Mouse (Mus musculus) stomach, embryonic 16.5 days (tissue): ENCODE results near the gene 4930449I24Rik. TPM values are rescaled to one million over a fixed set of nuclear protein-coding genes. Genes with fewer than 3 reads are reported as not detected.
"Not testable (repeated sequence)": the region's sequence is repeated elsewhere in the genome, so short reads cannot be mapped to it uniquely, and the experiment has no call there.

Experiments
- ATAC-seq: fragments of 200-750 bp; cut with Nextera tagmentation; 2 replicates; pipeline ENCODE4 v1.8.0; 2017; ENCODE audit warnings: moderate number of reproducible peaks, moderate TSS enrichment; ENCODE audit not compliant: insufficient read depth, low FRiP score
- H3K27ac ChIP-seq: fragments of 300-500 bp; sonication (generic); 2 replicates; pipeline ENCODE4 v1.5.1; 2014; ENCODE audit warnings: low read length
- H3K27me3 ChIP-seq: fragments of 300-500 bp; sonication (generic); 2 replicates; pipeline ENCODE4 v1.6.1; 2014; ENCODE audit warnings: low read length, control low read depth, mixed read lengths; ENCODE audit not compliant: control insufficient read depth, insufficient read depth
- H3K36me3 ChIP-seq: fragments of 300-500 bp; sonication (generic); 2 replicates; pipeline ENCODE4 v1.6.1; 2014; ENCODE audit warnings: low read length; ENCODE audit not compliant: control insufficient read depth, insufficient read depth
- H3K4me1 ChIP-seq: fragments of 300-500 bp; sonication (generic); 2 replicates; pipeline ENCODE4 v1.6.1; 2014; ENCODE audit warnings: low read length, control low read depth, mixed read lengths; ENCODE audit not compliant: control insufficient read depth, insufficient read depth
- H3K4me2 ChIP-seq: fragments of 300-500 bp; sonication (generic); 2 replicates; pipeline ENCODE4 v1.6.1; 2014; ENCODE audit warnings: low read depth, low read length, mixed read lengths
- H3K4me3 ChIP-seq: fragments of 300-500 bp; sonication (generic); replicated peaks from 2 replicates; pipeline ENCODE4 v1.5.1; 2014; ENCODE audit warnings: mild to moderate bottlenecking, low read length
- H3K9ac ChIP-seq: fragments of 300-500 bp; sonication (generic); 2 replicates; pipeline ENCODE4 v1.6.1; 2014; ENCODE audit warnings: low read length
- H3K9me3 ChIP-seq: fragments of 300-500 bp; sonication (generic); replicated peaks from 2 replicates; pipeline ENCODE4 v1.6.1; 2016; ENCODE audit warnings: low read length, control low read depth; ENCODE audit not compliant: control insufficient read depth
- WGBS: fragments of 180-500 bp; shearing (Covaris S2); extraction: QIAGEN DNeasy Blood & Tissue Kit; methylation state at CpG from one replicate; pipeline ENCODE4 v1.1.7; 2014; 5-methylcytosine and 5-hydroxymethylcytosine counted together
- polyA plus RNA-seq: library from polyadenylated mRNA; unstranded; fragments of >200 nt; fragmentation: Nextera tagmentation; extraction: Ambion mirVana; gene quantifications from 2 replicates; pipeline ENCODE4 v1.2.1, GENCODE M21; 2015

4930449I24Rik gene
- not detected in 2 replicates for polyA plus RNA-seq

DNA sequence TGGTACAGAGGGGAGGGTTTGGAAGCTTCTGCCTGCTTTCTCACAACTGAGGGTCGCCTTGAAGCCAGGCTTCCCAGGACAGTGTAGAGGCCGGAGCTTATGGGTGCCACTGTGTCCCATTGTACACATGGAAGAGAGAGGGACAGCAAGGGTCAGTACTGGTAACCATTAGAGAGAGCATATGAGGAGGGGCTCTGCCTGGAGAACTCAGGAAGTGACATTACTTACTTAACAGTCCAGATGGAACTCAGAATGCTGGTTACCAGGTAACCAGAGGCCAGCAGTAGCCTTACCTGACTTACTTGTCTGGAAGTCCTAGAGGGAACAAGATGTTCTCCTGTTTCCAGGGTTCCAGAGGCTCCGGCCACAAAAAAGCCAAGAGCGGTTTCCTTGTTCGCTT lies at the start of gene 4930449I24Rik:
TSS of gene 4930449I24Rik (plus strand) at position 301 of the 400 bp plus-strand sequence.
- H3K9me3 ChIP-seq, H3K27ac ChIP-seq, H3K36me3 ChIP-seq, H3K27me3 ChIP-seq, H3K4me3 ChIP-seq, H3K9ac ChIP-seq, H3K4me1 ChIP-seq, H3K4me2 ChIP-seq, ATAC-seq: not testable (repeated sequence)
- no CpG with 5 or more reads among the region's 5 CpGs for WGBS

DNA sequence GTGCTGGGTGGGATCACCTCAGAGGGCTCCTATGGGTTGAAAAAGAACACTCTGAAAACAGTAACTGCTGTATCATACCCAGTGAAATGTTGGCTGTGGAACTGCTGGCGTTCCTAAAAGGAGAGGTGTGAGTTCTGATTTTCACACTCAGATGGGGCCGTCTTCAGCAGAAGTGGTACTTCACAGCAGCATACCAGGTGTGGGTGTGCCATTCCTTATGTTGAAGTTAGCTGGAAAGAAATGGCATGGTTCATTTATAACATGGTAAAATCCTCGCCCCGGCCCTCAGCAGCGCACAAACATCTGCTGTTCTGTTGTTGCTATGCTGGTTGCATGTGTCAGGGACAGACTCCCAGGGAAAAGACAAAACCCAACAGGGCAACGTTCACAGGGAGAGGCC lies 48.6 kb upstream of the 4930449I24Rik start:
- H3K4me2 ChIP-seq, result no peak overlapping the region
- H3K27me3 ChIP-seq, result no peaks in the 10 kb centered on the region
- no peaks in the 10 kb centered on the region for H3K36me3 ChIP-seq
- H3K9me3 ChIP-seq, result no peaks in the 10 kb centered on the region
- 90% methylated on average over 6 of the region's 6 CpGs for WGBS
- H3K9ac ChIP-seq, result no peak overlapping the region
- H3K4me3 ChIP-seq, result no peak overlapping the region
- no peaks in the 10 kb centered on the region for H3K4me1 ChIP-seq
- no peak for ATAC-seq
- H3K27ac ChIP-seq, result no peak overlapping the region

DNA sequence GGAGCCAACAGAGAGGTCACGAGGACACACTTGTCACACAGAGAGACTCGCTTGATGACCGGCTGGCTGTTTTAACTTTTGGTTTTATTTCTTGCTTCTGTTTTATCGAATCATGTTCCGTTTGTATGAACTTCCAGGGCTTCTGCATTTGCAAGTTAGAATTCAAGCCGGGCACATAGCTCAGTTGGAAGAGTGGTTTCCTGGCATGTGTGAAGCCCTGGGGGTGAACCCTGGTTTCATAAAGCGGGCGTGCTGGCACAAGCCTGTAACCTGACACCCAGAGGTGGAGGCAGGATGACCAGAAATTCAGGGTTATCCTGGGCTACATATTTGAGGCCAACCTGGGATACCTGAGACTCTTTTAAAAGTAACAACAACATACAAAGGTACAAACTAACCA lies 40.6 kb upstream of the 4930449I24Rik start:
- Histone ChIP-seq H3K36me3 (no peaks in the 10 kb centered on the region), H3K9ac (no peak overlapping the region), H3K4me3 (no peak overlapping the region), H3K4me1 (no peaks in the 10 kb centered on the region), H3K9me3 (no peaks in the 10 kb centered on the region), H3K4me2 (no peak overlapping the region), H3K27ac (no peak overlapping the region), H3K27me3 (no peaks in the 10 kb centered on the region)
- 79% methylated on average over 8 of the region's 8 CpGs for WGBS
- no peak for ATAC-seq

DNA sequence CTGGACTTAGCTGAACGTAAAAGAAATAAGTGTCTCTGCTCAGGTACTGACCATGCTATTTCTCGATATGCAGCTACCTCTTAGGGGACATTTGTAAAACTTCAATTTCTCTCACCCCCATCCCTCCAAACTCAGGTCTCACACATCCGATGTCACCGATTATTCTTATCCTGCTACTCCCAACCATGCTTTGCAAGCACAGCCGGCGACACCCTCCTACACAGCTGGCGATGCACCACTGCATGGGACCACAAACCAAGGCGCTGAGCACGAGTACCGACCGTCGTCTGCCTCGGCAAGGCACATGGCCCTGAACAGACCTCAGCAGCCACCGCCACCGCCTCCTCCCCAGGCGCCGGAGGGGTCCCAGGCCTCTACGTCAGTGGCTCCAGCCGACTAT lies 35.5 kb upstream of the 4930449I24Rik start:
- H3K9ac ChIP-seq, result no peak overlapping the region
- no peak overlapping the region for H3K4me2 ChIP-seq
- no peak for ATAC-seq
- no peaks in the 10 kb centered on the region for H3K27me3 ChIP-seq
- H3K36me3 ChIP-seq, result no peaks in the 10 kb centered on the region
- WGBS, result 93% methylated on average over 19 of the region's 19 CpGs
- no peaks in the 10 kb centered on the region for H3K4me1 ChIP-seq
- no peaks in the 10 kb centered on the region for H3K9me3 ChIP-seq
- no peak overlapping the region for H3K27ac ChIP-seq
- H3K4me3 ChIP-seq, result no peak overlapping the region

DNA sequence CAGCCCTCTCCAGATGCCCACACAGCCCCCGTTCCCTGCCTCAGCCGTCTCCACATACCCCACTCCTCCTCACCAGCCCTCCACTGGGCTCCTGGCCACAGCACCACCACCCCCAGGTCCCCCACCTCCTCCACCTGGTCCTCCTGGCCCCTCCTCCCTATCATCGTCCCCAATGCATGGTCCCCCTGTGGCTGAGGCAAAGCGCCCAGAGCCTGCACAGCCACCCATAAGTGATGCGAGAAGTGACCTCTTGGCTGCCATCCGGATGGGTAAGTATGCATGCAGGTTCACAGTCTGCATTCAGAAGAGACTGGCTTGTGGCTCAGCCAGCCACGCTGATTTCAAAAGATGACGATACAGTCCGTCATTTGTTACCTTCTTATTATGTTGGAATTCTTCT lies 33.9 kb upstream of the 4930449I24Rik start:
- H3K9ac ChIP-seq, result no peak overlapping the region
- H3K27ac ChIP-seq, result no peak overlapping the region
- ATAC-seq, result no peak

DNA sequence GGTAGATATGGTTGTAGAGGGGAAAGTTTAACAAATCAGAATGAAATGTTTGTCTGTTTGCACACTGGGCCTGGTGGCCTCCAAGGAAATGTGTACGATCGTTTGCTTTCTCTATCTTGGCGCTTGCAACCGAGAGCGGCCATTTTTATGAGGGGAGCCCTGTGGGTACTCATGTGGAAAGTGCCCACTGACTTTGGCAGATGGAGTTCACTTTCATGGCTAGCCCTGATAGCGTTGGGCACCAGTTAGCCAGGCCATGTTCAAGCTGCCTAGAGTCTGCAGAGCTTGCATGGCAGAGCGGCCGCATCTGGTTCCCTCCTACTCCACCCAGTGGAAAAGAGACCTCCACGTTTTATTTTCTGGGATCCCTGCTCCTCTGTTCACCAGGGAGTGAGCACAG lies 31.4 kb upstream of the 4930449I24Rik start:
- Histone ChIP-seq H3K4me1 (no peaks in the 10 kb centered on the region), H3K27me3 (no peaks in the 10 kb centered on the region), H3K4me3 (no peak overlapping the region), H3K36me3 (no peaks in the 10 kb centered on the region), H3K27ac (no peak overlapping the region), H3K4me2 (no peak overlapping the region), H3K9me3 (no peaks in the 10 kb centered on the region), H3K9ac (no peak overlapping the region)
- ATAC-seq, result no peak
- WGBS, result 82% methylated on average over 9 of the region's 9 CpGs

More for the DNA sequence above, 33.9 kb upstream of the 4930449I24Rik start:
- H3K4me3 ChIP-seq, result no peak overlapping the region
- H3K36me3 ChIP-seq, result no peaks in the 10 kb centered on the region
- H3K27me3 ChIP-seq, result no peaks in the 10 kb centered on the region
- no peak overlapping the region for H3K4me2 ChIP-seq
- no peaks in the 10 kb centered on the region for H3K9me3 ChIP-seq
- WGBS, result 93% methylated on average over 9 of the region's 9 CpGs
- no peaks in the 10 kb centered on the region for H3K4me1 ChIP-seq

DNA sequence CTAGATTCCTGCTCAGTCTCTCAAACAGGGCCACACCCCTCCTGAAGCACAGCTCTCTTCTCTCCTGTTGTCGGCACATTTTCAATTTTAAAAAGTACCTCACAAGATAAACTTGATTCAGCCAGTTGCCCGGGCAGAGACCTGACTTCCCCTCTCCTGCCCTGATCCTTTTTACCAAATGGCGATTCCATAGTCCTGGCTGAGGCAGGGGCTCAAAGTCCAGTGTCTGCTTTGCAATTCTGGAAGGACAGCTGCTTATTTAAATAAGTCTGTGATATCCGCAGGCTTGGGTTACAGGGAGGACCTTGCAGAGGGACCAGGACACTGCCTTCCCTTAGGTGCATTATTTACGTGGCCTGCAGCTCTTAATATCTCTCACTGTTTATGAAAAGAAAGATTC lies 30.9 kb upstream of the 4930449I24Rik start:
- Histone ChIP-seq H3K9me3 (no peaks in the 10 kb centered on the region), H3K27ac (no peak overlapping the region), H3K27me3 (no peaks in the 10 kb centered on the region), H3K9ac (no peak overlapping the region), H3K36me3 (no peaks in the 10 kb centered on the region), H3K4me1 (no peaks in the 10 kb centered on the region), H3K4me2 (no peak overlapping the region), H3K4me3 (no peak overlapping the region)
- no peak for ATAC-seq
- WGBS, result 68% methylated on average over 5 of the region's 5 CpGs

DNA sequence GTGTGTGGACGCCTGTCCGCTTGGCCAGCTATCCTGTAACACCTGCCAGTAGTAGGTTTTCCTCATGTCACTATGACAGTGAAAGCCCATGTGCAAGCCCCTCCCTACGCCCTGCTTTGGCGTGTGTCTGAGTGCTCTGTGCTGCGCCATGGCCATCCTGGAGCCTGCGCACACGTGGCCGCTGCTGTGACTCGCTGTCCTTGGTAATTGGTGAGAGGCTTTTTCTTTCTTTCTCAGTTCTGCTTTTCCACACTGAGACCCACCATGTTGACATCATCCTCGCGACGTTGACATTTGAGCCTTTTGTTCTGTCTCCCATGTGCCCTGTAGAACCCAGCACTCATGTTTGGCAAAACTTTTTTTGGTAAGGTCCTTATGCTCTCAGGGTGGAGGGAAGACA lies 30.4 kb upstream of the 4930449I24Rik start:
- no peak overlapping the region for H3K9ac ChIP-seq
- ATAC-seq, result no peak
- no peaks in the 10 kb centered on the region for H3K9me3 ChIP-seq
- no peak overlapping the region for H3K27ac ChIP-seq
- H3K27me3 ChIP-seq, result no peaks in the 10 kb centered on the region
- no peak overlapping the region for H3K4me2 ChIP-seq
- no peaks in the 10 kb centered on the region for H3K4me1 ChIP-seq
- H3K36me3 ChIP-seq, result no peaks in the 10 kb centered on the region
- no peak overlapping the region for H3K4me3 ChIP-seq
- WGBS, result 83% methylated on average over 12 of the region's 12 CpGs

DNA sequence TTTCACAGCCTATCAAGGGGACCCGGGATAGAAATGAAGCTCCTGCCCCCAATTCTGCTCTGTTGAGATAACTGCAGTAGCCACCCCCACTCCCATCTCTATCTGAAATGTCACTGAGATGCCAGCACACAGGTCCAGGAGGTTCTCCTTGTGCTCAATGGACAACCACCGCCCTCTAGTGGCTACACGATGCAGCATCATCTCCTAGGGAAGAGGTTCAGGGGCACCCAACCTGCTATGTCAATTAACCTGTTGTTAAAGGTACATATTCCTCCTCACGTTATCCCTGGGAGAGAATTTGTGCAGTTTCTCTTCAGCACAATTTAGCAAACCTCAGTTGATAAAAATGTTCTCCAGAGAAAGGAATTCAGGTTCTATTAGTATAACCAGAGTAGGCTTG lies 22.6 kb upstream of the 4930449I24Rik start:
- not testable (repeated sequence) for ATAC-seq, H3K4me1 ChIP-seq

DNA sequence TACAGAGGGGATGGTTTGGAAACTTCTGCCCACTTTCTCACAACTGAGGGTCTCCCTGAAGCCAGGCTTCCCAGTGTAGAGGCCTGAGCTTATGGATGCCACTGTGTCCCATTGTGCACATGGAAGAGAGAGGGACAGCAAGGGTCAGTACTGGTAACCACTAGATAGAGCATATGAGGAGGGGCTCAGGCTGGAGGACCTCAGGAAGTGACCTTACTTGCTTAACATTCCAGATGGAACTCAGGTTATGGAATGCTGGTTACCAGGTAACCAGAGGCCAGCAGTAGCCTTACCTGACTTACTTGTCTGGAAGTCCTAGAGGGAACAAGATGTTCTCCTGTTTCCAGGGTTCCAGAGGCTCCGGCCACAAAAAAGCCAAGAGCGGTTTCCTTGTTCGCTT lies 20.5 kb upstream of the 4930449I24Rik start, which contains the start of gene Gm6408:
TSS of gene Gm6408 (plus strand) at position 301 of the 400 bp plus-strand sequence.
- H3K4me2 ChIP-seq, H3K9ac ChIP-seq, H3K27ac ChIP-seq, ATAC-seq, H3K9me3 ChIP-seq, H3K4me3 ChIP-seq, H3K27me3 ChIP-seq, H3K4me1 ChIP-seq, H3K36me3 ChIP-seq: not testable (repeated sequence)
- WGBS, result 100% methylated on average over 2 of the region's 3 CpGs

More for the DNA sequence above, 22.6 kb upstream of the 4930449I24Rik start:
- not testable (repeated sequence) for H3K36me3 ChIP-seq, H3K9ac ChIP-seq, H3K4me3 ChIP-seq, H3K27ac ChIP-seq, H3K4me2 ChIP-seq, H3K9me3 ChIP-seq, H3K27me3 ChIP-seq
- 7% methylated on average over 4 of the region's 4 CpGs for WGBS
